Mouse (Mus musculus) kidney, postnatal 0 days (tissue): ENCODE results near the gene Kcnc2. TPM values are rescaled to one million over a fixed set of nuclear protein-coding genes. Genes with fewer than 3 reads are reported as not detected.

Experiments used
- ATAC-seq: fragments of 200-750 bp; cut with Nextera tagmentation; replicated peaks from 2 replicates; pipeline ENCODE4 v1.8.0; 2017; ENCODE audit warnings: low read depth, moderate number of reproducible peaks, moderate TSS enrichment, moderate library complexity; ENCODE audit not compliant: low FRiP score
- DNase-seq: peaks from one replicate; pipeline ENCODE4 v3.0.0-alpha.2; 2016; ENCODE audit warnings: low spot score
- H3K27ac ChIP-seq: fragments of 300-500 bp; sonication (generic); 2 replicates; pipeline ENCODE4 v1.5.1; 2014; ENCODE audit warnings: mild to moderate bottlenecking
- H3K27me3 ChIP-seq: fragments of 300-500 bp; sonication (generic); 2 replicates; pipeline ENCODE4 v1.6.1; 2014; ENCODE audit warnings: low read length, mixed read lengths; ENCODE audit not compliant: insufficient read depth
- H3K36me3 ChIP-seq: fragments of 300-500 bp; sonication (generic); 2 replicates; pipeline ENCODE4 v1.6.1; 2014; ENCODE audit warnings: low read length, mixed read lengths; ENCODE audit not compliant: insufficient read depth
- H3K4me1 ChIP-seq: fragments of 300-500 bp; sonication (generic); replicated peaks from 2 replicates; pipeline ENCODE4 v1.6.1; 2014; ENCODE audit warnings: antibody characterized with exemption, low read length, mixed read lengths; ENCODE audit not compliant: insufficient read depth
- H3K4me2 ChIP-seq: fragments of 300-500 bp; sonication (generic); 2 replicates; pipeline ENCODE4 v1.6.1; 2014; ENCODE audit warnings: mild to moderate bottlenecking, low read length, moderate library complexity, mixed read lengths
- H3K4me3 ChIP-seq: fragments of 300-500 bp; sonication (generic); replicated peaks from 2 replicates; pipeline ENCODE4 v1.5.1; 2014; ENCODE audit warnings: low read depth, low read length
- H3K9ac ChIP-seq: fragments of 300-500 bp; sonication (generic); 2 replicates; pipeline ENCODE4 v1.6.1; 2014; ENCODE audit warnings: low read depth, low read length
- H3K9me3 ChIP-seq: fragments of 300-500 bp; sonication (generic); replicated peaks from 2 replicates; pipeline ENCODE4 v1.6.1; 2016; ENCODE audit warnings: low read length, inconsistent platforms, mixed read lengths
- CTCF ChIP-seq: IDR thresholded peaks from 2 replicates; pipeline ENCODE4 v1.5.1; 2016; ENCODE audit warnings: antibody characterized with exemption, low read depth, mild to moderate bottlenecking, moderate library complexity
- WGBS: fragments of 180-500 bp; shearing (Covaris S2); extraction: QIAGEN DNeasy Blood & Tissue Kit; methylation state at CpG from one replicate; pipeline ENCODE4 v1.1.7; 2014; 5-methylcytosine and 5-hydroxymethylcytosine counted together
- polyA plus RNA-seq: library from polyadenylated mRNA; unstranded; fragments of >200 nt; fragmentation: Nextera tagmentation; extraction: Ambion mirVana; gene quantifications from 2 replicates; pipeline ENCODE4 v1.2.1, GENCODE M21; 2015

The Kcnc2 gene
- polyA plus RNA-seq, 1 experiment from 2014 or later: 7.7 TPM

DNA sequence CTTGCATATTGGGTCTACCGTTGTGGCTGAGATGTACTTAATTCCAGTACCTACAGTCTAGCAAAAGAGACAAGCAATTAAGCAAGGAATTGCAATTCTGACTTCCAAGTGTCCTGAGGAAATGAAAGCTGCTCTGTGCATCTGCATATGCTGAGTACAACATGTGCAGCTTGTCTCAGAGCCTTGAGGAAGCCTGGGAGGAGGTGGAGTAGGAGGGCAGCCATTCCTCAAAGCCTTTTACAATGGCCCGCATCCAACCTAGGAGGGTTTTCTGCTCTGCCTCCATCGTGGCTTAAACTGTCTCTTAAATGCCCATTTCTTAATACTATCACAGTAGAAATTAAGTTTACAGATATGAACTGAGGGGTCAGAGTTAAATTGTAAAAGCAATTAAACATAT is 7.5 kb upstream of the Kcnc2 start:
- ATAC-seq: no peak
- Histone ChIP-seq H3K9ac (no peak overlapping the region), H3K36me3 (no peaks in the 10 kb centered on the region), H3K4me2 (no peak overlapping the region), H3K4me1 (no peaks in the 10 kb centered on the region), H3K27ac (no peak overlapping the region), H3K4me3 (no peak overlapping the region), H3K27me3 (no peaks in the 10 kb centered on the region), H3K9me3 (no peaks in the 10 kb centered on the region)
- WGBS: 75% methylated on average over 3 of the region's 3 CpGs
- no peak for TF ChIP-seq CTCF
- no peak for DNase-seq

DNA sequence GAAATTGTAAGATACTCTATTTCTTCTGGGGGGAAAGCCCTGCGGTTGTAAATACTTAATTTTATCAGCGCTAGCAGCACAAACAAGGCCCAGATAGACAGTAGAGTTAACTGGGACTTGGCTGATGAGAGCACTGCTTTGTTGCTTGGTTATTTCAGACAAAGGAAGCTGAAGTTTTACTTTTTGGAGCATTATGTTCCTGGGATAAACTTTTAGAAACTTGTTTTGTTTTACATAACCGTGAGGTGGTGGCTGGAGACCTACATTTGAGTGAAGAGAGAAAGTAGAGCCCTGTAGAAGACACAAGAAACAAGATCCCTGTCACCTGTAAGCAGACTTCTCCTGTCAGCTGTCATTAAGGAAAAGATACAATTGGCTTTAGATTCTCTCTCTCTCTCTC is 1.4 kb upstream of the Kcnc2 start:
- no peak for DNase-seq
- no peak for TF ChIP-seq CTCF
- Histone ChIP-seq H3K9me3 (no peaks in the 10 kb centered on the region), H3K4me3 (peak overlapping the region; percentile 60), H3K27ac (no peak overlapping the region), H3K27me3 (0 out of 2 replicates have a peak, but pooled peaks cover 4% of the 10 kb centered on the region), H3K36me3 (no peaks in the 10 kb centered on the region), H3K4me2 (peak overlapping the region; percentile 93), H3K4me1 (0 out of 2 replicates have a peak, but pooled peaks cover 7% of the 10 kb centered on the region), H3K9ac (no peak overlapping the region)
- no peak for ATAC-seq
- 65% methylated on average over 3 of the region's 3 CpGs for WGBS

DNA sequence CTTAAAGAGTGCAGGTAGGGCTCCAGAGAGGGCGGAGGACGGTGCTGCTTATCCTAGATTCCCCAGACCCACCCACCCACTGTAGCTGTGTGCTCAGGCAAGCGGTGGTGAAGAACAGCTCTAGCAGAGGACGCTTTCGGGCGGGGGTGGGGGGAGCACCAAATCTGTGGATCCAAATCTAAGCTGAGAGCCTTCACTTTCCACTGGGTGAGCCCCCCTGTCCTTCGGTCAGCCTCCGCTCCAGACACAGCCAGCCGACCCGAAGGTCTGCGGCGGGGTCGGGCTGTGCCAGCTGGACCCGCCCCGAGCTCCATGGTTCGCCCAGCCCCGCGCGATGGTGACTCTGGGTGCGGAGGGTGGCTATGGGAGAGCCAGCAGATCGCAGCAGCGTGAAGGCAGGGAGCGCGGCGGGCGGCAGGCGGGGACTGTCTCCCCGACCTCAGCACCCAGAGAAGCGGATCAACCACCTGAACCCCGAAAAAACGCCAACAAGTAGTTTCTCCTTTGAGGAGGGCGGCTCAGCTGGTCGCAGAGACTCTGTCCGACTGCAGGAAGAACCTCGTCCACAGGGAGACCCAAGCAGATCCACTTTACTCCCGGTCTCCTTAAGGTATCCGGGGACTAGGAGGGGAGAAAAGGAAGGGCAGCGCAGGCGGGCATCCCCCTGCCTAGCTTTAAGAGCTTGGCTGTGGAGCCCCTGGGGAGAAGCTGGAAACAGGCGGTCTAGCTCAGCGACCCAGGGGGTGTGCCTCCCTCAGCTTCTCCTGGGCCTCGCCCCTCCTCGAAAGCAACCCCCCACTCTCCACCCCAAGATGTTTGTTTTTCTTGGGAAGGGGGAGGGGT is 761 bp upstream of the Kcnc2 start:
- H3K9me3 ChIP-seq: no peaks in the 10 kb centered on the region
- 0 out of 2 replicates have a peak, but pooled peaks cover 7% of the 10 kb centered on the region for H3K4me1 ChIP-seq
- under 1% methylated on average over 43 of the region's 43 CpGs for WGBS
- peak overlapping the region; percentile 31; the same call in 1 of the 2 replicates for H3K27ac ChIP-seq
- H3K36me3 ChIP-seq: no peaks in the 10 kb centered on the region
- H3K27me3 ChIP-seq: 0 out of 2 replicates have a peak, but pooled peaks cover 4% of the 10 kb centered on the region
- peak overlapping the region; percentile 93 for H3K4me2 ChIP-seq
- ATAC-seq (peak; percentile 78), DNase-seq (peak; percentile 20)
- no peak for TF ChIP-seq CTCF
- H3K9ac ChIP-seq: peak overlapping the region; percentile 66
- H3K4me3 ChIP-seq: peak overlapping the region; percentile 60

DNA sequence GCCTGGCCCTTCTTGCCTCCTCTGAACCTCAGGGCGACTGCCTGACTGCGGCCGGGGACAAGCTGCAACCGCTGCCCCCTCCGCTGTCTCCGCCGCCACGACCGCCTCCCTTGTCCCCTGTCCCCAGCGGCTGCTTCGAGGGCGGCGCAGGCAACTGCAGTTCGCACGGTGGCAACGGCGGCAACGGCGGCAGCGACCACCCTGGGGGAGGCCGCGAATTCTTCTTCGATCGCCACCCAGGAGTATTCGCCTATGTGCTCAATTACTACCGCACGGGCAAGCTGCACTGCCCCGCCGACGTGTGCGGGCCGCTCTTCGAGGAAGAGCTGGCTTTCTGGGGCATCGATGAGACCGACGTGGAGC is 863 bp downstream of the Kcnc2 start:
- TF ChIP-seq CTCF: no peak
- Histone ChIP-seq H3K36me3 (no peaks in the 10 kb centered on the region), H3K4me1 (0 out of 2 replicates have a peak, but pooled peaks cover 7% of the 10 kb centered on the region), H3K9me3 (no peaks in the 10 kb centered on the region), H3K4me2 (peak overlapping the region; percentile 93), H3K27me3 (0 out of 2 replicates have a peak, but pooled peaks cover 4% of the 10 kb centered on the region), H3K4me3 (peak overlapping the region; percentile 60), H3K27ac (no peak overlapping the region), H3K9ac (peak overlapping the region; percentile 40; the same call in 1 of the 2 replicates)
- DNase-seq: peak; percentile 22
- 1% methylated on average over 36 of the region's 36 CpGs for WGBS
- ATAC-seq: no peak

DNA sequence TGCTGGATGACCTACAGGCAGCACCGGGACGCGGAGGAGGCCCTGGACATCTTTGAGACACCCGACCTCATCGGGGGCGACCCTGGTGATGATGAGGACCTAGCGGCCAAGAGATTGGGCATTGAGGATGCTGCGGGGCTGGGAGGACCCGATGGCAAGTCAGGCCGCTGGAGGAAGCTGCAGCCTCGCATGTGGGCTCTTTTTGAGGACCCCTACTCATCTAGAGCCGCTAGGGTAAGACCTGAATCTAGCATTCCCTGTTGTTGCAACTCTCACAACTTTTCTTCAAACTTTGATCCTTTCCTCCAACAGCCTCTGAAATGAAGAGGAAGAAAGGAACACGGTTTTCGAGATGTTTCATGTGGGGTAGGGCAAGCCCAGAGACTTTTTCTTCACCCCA is 1.2 kb downstream of the Kcnc2 start:
- DNase-seq: no peak
- 16% methylated on average over 14 of the region's 14 CpGs for WGBS
- H3K36me3 ChIP-seq: no peaks in the 10 kb centered on the region
- H3K4me1 ChIP-seq: 0 out of 2 replicates have a peak, but pooled peaks cover 7% of the 10 kb centered on the region
- 0 out of 2 replicates have a peak, but pooled peaks cover 4% of the 10 kb centered on the region for H3K27me3 ChIP-seq
- H3K9me3 ChIP-seq: no peaks in the 10 kb centered on the region
- H3K4me3 ChIP-seq: peak overlapping the region; percentile 60
- no peak for ATAC-seq
- TF ChIP-seq CTCF: no peak
- peak overlapping the region; percentile 40; the same call in 1 of the 2 replicates for H3K9ac ChIP-seq
- no peak overlapping the region for H3K27ac ChIP-seq
- H3K4me2 ChIP-seq: peak overlapping the region; percentile 93

DNA sequence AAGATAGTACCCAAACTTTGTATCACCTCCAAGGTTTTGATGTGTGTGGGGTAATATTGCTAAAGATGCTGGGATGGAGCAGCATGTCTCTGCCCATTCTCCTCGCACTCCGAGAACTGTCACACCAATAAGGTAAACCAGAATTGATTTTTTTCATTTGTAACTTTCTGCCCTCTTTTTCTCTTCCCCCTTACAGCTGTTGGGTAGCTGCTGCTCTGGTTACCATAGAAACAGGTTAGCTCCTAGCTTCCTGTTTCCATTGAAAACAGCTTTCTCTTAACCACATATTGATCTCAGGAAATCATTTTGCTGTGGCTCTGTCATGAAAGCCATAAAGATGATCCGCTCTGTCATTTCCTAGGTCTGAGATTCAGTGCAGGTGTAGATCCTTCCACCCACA is 7.1 kb downstream of the Kcnc2 start:
- Histone ChIP-seq H3K27ac (no peak overlapping the region), H3K9me3 (no peaks in the 10 kb centered on the region), H3K36me3 (no peaks in the 10 kb centered on the region), H3K27me3 (no peaks in the 10 kb centered on the region), H3K4me1 (no peaks in the 10 kb centered on the region), H3K9ac (no peak overlapping the region), H3K4me2 (no peak overlapping the region), H3K4me3 (no peak overlapping the region)
- TF ChIP-seq CTCF: no peak
- ATAC-seq (no peak), DNase-seq (no peak)
- 86% methylated on average over 3 of the region's 3 CpGs for WGBS
